Mouse (Mus musculus): ENCODE results near the gene Celf5.
"Not testable (repeated sequence)": the region's sequence is repeated elsewhere in the genome, so short reads cannot be mapped to it uniquely, and the experiment has no call there.

Gene Celf5

GRCm38 (mm10) chr10:81454106-81454505 is 28.4 kb downstream of the Celf5 start:
- no peak for DNase-seq (ENCODE audit: low spot score in 2 of 2)

DNA sequence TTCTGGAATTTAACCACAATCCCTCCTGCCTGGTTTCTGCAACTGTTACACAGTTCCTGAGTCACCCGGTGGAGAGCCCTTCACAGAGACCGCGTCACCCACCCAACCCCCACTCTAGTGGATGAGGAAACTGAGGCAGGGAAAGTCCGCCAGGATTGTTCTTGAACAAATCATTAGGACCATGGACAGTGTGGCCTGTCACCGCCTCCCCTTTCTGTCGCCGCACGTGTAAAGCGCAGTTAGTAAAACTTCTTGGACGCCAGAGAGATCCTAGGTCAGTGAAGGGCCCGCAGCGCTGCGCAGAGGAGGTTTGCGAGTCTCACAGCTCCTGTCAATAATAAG is 29.6 kb downstream of the Celf5 start:
- DNase-seq (ENCODE audit: low spot score in 2 of 2): no peak

DNA sequence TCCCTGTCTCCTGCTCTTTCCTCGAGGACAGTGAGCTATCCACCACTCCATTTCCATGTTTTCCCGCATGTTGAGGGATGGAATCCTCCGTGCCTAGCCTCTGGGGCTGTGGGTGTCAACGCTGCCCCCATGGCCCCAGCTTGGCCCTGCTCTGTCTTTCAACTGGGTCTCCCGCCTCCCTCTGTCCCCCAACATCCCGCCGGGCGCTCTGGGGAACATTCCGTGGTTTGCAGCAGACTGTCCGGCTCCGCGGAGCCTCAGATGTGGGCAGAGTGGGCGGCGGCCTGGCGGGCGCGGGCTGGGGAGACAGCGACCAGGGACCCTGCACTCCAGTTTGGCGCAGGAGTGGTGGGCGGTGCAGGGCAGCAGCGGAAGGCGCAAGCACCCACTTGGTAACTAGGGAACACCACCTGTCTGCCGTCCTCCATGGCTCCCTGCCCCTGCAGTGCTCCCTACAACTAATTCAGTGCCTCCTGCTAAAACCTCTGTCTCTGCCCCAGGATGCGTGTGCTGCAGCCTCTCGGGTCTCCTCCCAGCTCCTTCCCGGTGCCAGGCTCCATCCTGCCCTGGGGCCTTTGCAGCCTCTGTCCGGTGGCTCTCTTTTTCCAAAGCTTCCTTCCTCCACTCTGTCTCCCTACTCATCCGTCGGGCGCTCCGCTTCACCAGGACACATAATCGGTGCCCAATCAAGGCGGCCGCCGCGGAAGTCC is 30.1 kb downstream of the Celf5 start:
- DNase-seq (ENCODE audit: low spot score in 2 of 2): no peak

GRCm38 (mm10) chr10:81451365-81451745 is 31.2 kb downstream of the Celf5 start:
- no peak for DNase-seq (ENCODE audit: low spot score in 2 of 2)

DNA sequence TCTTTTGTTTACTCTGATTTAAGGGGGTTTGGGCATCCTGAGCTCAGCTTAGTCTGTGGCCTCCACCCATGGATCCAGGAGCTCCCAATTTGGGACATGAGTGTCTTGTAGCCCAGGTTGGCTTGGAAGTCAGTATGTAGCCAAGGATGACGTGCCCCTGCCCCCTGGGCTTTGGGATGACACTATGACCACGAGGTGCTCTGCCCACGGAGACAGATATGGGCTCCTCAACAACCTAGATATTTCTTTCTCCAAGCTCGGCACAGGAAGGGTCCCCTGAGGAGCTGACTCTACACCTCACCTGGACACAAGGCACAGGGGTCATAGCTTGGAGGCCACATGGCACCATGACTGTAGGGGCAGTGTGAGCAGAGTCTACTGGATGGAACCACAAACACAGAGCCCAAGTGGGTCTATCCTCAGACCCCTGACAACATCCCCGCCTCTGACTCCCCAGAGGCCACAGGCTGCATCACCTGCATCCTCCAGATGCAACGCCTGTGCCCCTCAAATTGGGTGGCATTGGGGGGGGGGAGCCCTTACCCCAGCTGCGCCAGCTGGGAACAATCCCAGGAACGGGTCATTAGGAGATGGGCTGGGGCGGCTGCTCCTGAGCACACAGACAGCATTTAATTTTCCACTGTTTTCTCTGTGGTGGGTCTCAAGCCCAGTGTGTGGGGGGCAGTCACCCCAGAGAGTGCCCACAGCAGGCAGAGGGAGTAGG is 31.7 kb downstream of the Celf5 start:
- DNase-seq (ENCODE audit: low spot score in 2 of 2): no peak

- DNase-seq (ENCODE audit: low spot score in 2 of 2): peak; percentile 76 to 78
Measured at GRCm38 (mm10) chr10:81450140-81450539, 32.4 kb downstream of the Celf5 start.

- not testable (repeated sequence) for DNase-seq (ENCODE audit: low spot score in 2 of 2)
Measured at GRCm38 (mm10) chr10:81445516-81445915, 37.0 kb downstream of the Celf5 start.

DNA sequence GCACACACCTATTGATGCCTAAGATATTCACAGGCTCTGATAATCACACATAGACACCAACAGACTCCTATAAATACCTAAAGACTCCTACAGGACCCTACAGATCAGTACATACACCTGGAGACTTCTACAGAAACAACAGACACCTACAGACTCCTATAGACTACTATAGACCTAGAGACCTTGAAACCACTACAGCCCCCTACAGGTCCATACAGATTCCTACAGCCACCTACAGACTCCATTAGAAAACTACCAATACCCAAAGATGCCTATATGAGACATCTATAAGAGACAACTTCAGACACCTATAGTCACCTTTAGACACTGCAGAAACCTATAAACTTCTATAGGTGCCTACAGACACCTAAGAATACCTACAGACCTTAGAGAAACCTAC is 41.5 kb downstream of the Celf5 start:
- DNase-seq (ENCODE audit: low spot score in 2 of 2): no peak

GRCm38 (mm10) chr10:81435436-81435835 is 47.1 kb downstream of the Celf5 start:
- no peak for DNase-seq (ENCODE audit: low spot score in 2 of 2)

- peak; percentile 51 for DNase-seq (ENCODE audit: low spot score in 2 of 2)
Measured at GRCm38 (mm10) chr10:81434361-81435263, 47.9 kb downstream of the Celf5 start.

- DNase-seq (ENCODE audit: low spot score in 2 of 2): peak; percentile 83 to 86
Measured at GRCm38 (mm10) chr10:81433541-81434289, 48.8 kb downstream of the Celf5 start.

DNA sequence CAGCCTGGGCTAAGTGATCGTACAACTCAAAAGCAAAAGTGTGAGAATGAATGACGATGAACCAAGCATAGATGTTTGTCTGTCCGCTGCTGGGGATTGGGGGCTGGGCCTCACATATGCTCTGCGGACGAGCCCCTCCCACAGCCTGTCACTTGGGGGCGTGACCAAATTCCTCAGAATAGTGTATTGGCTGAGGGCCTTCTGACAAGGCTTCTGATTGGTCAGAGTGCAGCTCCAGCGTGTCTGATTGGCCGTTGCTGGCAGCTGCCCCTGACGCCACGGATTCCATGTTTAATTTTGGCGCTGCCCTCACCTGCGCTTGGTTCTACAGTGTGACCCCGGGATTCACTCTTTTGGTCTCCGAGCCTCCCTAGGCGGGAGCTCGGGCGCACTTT is 49.6 kb downstream of the Celf5 start:
- peak; percentile 94 to 97 for DNase-seq (ENCODE audit: low spot score in 2 of 2)

DNA sequence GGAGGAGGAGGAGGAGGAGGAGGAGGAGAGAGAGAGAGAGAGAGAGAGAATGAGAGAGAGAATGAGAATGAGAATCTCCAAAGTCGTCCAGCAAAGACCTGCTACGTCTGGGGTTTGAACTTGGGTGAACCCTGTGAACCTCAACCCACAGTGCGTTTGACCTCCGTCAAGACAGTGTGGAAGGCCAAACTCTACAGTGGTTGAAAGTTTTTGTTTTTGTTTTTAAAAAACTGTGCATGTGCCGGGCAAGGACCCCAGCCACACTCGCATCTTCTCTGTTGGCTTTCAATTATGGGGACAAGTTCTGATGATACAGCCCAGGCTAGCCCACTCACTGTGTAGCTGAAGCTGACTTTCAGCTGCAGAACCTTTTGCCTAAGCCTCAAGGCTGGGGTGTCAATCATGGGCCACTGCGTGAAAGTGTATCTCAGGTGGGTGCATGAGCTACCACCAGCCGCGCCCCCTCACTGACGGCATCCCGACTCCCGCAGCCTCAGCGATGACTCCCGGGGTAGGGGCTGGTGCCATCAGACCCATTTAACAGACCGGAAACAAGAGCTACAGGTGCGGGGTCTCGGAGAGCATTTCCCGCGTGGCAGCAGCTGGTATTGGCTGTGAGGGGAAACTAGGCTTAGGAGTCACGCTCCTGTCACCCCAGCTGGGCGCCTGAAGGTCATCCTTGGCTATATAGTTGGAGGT is 50.2 kb downstream of the Celf5 start:
- no peak for DNase-seq (ENCODE audit: low spot score in 2 of 2)

GRCm38 (mm10) chr10:81431526-81432168 is 50.9 kb downstream of the Celf5 start:
- DNase-seq (ENCODE audit: low spot score in 2 of 2): no peak

- peak; percentile 49 to 54 for DNase-seq (ENCODE audit: low spot score in 2 of 2)
Measured at GRCm38 (mm10) chr10:81430831-81431525, 51.5 kb downstream of the Celf5 start.

DNA sequence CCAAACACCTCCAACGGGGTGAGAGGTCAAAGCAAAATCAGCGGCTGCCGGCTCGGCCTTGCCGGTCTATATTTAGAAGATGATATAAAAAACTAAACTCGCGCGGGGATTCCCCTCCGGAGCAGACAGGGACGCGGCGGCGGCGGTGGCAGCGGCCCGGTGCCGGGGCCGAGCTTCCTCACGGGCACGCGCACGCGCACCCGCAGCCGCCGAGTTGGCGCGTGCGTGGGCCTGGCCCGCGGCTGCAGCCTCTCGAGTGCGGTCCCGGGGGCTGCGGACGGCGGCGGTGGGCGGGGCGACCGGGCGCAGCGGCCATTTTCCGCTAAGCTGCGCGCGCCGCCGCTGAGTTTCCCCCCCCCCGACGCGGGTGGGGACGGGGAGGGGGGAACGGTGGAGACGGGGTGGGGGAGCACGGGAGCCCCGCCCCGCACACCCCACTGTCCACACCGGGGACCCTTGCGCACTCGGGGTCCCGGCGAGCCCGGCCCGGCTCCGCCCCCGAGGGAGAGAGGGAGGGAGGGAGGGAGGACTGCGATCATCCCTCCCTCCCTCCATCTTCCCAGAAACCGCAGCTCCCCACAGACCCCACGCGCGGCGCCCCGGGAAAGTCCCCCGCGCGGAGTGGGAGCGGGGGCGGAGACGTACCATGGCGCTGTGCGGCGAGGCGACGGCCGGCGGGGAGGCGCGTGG is 52.2 kb downstream of the Celf5 start:
- DNase-seq (ENCODE audit: low spot score in 2 of 2): peak; percentile 77 to 79

DNA sequence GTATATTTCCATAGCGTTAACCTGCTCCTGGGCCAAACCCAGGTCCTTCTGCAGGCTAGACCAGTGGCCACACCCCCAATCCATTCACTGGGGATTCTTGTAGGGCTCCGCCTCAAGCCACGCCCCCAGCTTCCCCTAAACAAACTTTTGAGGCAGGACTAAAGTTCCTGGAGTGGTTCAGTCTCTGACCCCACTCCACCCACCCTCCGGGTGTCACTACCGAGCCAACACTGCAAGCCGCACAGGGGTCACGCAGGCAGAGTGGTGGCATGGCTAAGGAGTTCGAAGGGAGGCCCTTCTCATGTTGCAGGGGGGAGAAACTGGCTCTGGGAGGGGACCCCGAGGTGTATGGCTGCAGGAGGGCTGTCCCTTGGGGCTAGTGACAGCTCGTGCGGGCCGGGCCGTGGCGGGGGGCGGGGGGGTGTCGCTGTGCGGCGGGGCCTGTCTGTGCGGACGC is 52.9 kb downstream of the Celf5 start:
- DNase-seq (ENCODE audit: low spot score in 2 of 2): peak; percentile 89 to 94

- DNase-seq (ENCODE audit: low spot score in 2 of 2): no peak
Measured at GRCm38 (mm10) chr10:81429092-81429491, 53.4 kb downstream of the Celf5 start.

- DNase-seq (ENCODE audit: low spot score in 2 of 2): no peak
Measured at GRCm38 (mm10) chr10:81428507-81428870, 54.0 kb downstream of the Celf5 start.

All from spleen, postnatal 36 days (tissue).